Mouse (Mus musculus): ENCODE measurements at regions not wholly inside any gene's neighbourhood (a gene's known extent, or its start where the extent isn't known, plus 50 kb on each side); places are given as distances from the start of the nearest gene placed in this dataset.

GRCm38 (mm10) chr6:84467319-84467718 lies 126.4 kb downstream of the Cyp26b1 start:
- TF ChIP-seq USF1 (IDR thresholded peaks at IDR 0.05; ENCODE audit: low read depth) (no peak), CTCF (IDR thresholded peaks at IDR 0.05; ENCODE audit: control insufficient read depth, insufficient read depth, insufficient read length) (no peak)

All from C2C12 (cell line).